Mouse (Mus musculus) forebrain, embryonic 14.5 days (tissue): ENCODE results near the gene Gm45713. TPM values are rescaled to one million over a fixed set of nuclear protein-coding genes. Genes with fewer than 3 reads are reported as not detected.

Experiments
- ATAC-seq: fragments of 200-750 bp; cut with Nextera tagmentation; 2 replicates; pipeline ENCODE4 v1.8.0; 2017; ENCODE audit warnings: mild to moderate bottlenecking, moderate library complexity
- DNase-seq: peaks from one replicate; pipeline ENCODE4 v3.0.0-alpha.2; 2015; ENCODE audit warnings: low spot score
- H3K27ac ChIP-seq: fragments of 300-500 bp; sonication (generic); 2 replicates; pipeline ENCODE4 v1.5.1; 2014; ENCODE audit warnings: low read depth, mild to moderate bottlenecking, control low read depth, low read length, moderate library complexity
- H3K27me3 ChIP-seq: fragments of 300-500 bp; sonication (generic); replicated peaks from 2 replicates; pipeline ENCODE4 v1.6.1; 2014; ENCODE audit warnings: low read length, control low read depth, mixed read lengths; ENCODE audit not compliant: control insufficient read depth, insufficient read depth
- H3K36me3 ChIP-seq: fragments of 300-500 bp; sonication (generic); 2 replicates; pipeline ENCODE4 v1.6.1; 2014; ENCODE audit warnings: low read length, control low read depth; ENCODE audit not compliant: control insufficient read depth, insufficient read depth
- H3K4me1 ChIP-seq: fragments of 300-500 bp; sonication (generic); 2 replicates; pipeline ENCODE4 v1.6.1; 2014; ENCODE audit warnings: antibody characterized with exemption, low read length, control low read depth; ENCODE audit not compliant: control insufficient read depth, insufficient read depth
- H3K4me2 ChIP-seq: fragments of 300-500 bp; sonication (generic); 2 replicates; pipeline ENCODE4 v1.6.1; 2014; ENCODE audit warnings: mild to moderate bottlenecking, control low read depth, low read length
- H3K4me3 ChIP-seq: fragments of 300-500 bp; sonication (generic); 2 replicates; pipeline ENCODE4 v1.5.1; 2014; ENCODE audit warnings: low read depth, low read length, control low read depth
- H3K9ac ChIP-seq: fragments of 300-500 bp; sonication (generic); 2 replicates; pipeline ENCODE4 v1.6.1; 2014; ENCODE audit warnings: mild to moderate bottlenecking, low read length, control low read depth, moderate library complexity
- H3K9me3 ChIP-seq: fragments of 300-500 bp; sonication (generic); replicated peaks from 2 replicates; pipeline ENCODE4 v1.6.1; 2016; ENCODE audit warnings: low read length, control low read depth, mixed read lengths; ENCODE audit not compliant: control insufficient read depth
- WGBS: fragments of 180-500 bp; shearing (Covaris S2); extraction: QIAGEN DNeasy Blood & Tissue Kit; methylation state at CpG from one replicate; pipeline ENCODE4 v1.1.7; 2014; 5-methylcytosine and 5-hydroxymethylcytosine counted together
- polyA plus RNA-seq: library from polyadenylated mRNA; unstranded; fragments of >200 nt; fragmentation: Nextera tagmentation; extraction: Ambion mirVana; gene quantifications from 2 replicates; pipeline ENCODE4 v1.2.1, GENCODE M21; 2014

The Gm45713 gene
- polyA plus RNA-seq, 1 experiment from 2014 or later, result 0.22 TPM

DNA sequence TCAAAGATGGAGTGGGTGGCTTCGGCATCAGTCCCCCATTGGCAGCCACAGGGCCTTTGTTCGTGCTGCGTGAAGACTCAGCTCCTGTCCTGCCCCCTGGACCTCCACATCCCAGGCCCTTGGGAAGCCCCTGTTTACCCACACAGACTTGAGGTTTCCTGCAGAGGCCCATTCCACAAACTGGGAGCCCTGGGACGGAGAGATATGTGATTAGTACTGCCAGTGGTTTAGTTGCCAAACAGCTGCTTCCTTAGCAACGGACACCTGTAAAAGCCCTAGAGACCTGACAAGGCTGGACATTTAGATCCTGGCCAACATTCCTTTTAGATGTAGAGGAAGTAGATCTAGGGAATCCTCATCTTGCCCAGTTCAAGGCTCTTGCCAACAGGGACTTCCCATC, 5.9 kb upstream of the Gm45713 start:
- DNase-seq (no peak), ATAC-seq (no peak)
- Histone ChIP-seq H3K36me3 (0 out of 2 replicates have a peak, but pooled peaks cover 14% of the 10 kb centered on the region), H3K4me2 (no peak overlapping the region), H3K4me3 (no peak overlapping the region), H3K27ac (no peak overlapping the region), H3K27me3 (no peaks in the 10 kb centered on the region), H3K9me3 (no peaks in the 10 kb centered on the region), H3K9ac (no peak overlapping the region), H3K4me1 (no peaks in the 10 kb centered on the region)
- whole genome bisulfite sequencing, result 95% methylated on average over 5 of the region's 5 CpGs

- ATAC-seq (no peak), DNase-seq (no peak)
- Histone ChIP-seq H3K4me2 (no peak overlapping the region), H3K36me3 (0 out of 2 replicates have a peak, but pooled peaks cover 14% of the 10 kb centered on the region), H3K9me3 (no peaks in the 10 kb centered on the region), H3K27ac (no peak overlapping the region), H3K27me3 (no peaks in the 10 kb centered on the region), H3K9ac (no peak overlapping the region), H3K4me3 (no peak overlapping the region), H3K4me1 (no peaks in the 10 kb centered on the region)
- whole genome bisulfite sequencing, result 84% methylated on average over 3 of the region's 3 CpGs
Observed at GRCm38 (mm10) chr7:45141319-45141718, 5.3 kb upstream of the Gm45713 start.

- H3K36me3 ChIP-seq, result 0 out of 2 replicates have a peak, but pooled peaks cover 11% of the 10 kb centered on the region
- H3K4me1 ChIP-seq, result 0 out of 2 replicates have a peak, but pooled peaks cover 3% of the 10 kb centered on the region
- no peak overlapping the region for H3K9ac ChIP-seq
- H3K4me3 ChIP-seq, result no peak overlapping the region
- no peak for ATAC-seq
- peak; percentile 44 for DNase-seq
- H3K4me2 ChIP-seq, result no peak overlapping the region
- no peaks in the 10 kb centered on the region for H3K9me3 ChIP-seq
- no peaks in the 10 kb centered on the region for H3K27me3 ChIP-seq
- peak overlapping the region; percentile 44; the same call in 1 of the 2 replicates for H3K27ac ChIP-seq
- WGBS, result 80% methylated on average over 8 of the region's 8 CpGs
Observed at GRCm38 (mm10) chr7:45139904-45140723, 4.1 kb upstream of the Gm45713 start.

DNA sequence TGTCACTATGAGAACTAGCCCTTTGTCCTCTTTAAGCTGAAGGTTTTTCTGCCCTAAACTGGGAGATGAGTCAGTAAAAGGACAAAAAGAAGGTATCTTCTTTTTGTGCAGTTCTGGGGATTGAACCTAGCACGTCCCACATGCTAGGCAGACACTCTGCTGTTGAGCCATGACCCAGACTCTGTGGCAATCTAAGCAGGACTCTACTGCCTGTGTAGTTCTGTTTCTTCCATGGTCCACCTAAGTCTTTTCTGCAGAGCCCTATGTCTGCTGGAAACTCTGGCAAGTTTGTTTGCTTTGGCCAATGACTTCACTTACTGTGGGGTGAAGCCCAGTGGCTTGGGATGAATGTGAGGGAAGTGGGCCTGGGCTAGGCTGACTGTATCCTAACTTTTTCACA, 2.4 kb upstream of the Gm45713 start:
- no peak overlapping the region for H3K27ac ChIP-seq
- no peak overlapping the region for H3K4me2 ChIP-seq
- 0 out of 2 replicates have a peak, but pooled peaks cover 3% of the 10 kb centered on the region for H3K36me3 ChIP-seq
- H3K9me3 ChIP-seq, result peaks cover under 1% of the 10 kb centered on the region; the same call in 1 of the 2 replicates
- WGBS, result 81% methylated on average over 1 of the region's 1 CpGs
- no peak overlapping the region for H3K9ac ChIP-seq
- DNase-seq (no peak), ATAC-seq (no peak)
- no peaks in the 10 kb centered on the region for H3K27me3 ChIP-seq
- H3K4me3 ChIP-seq, result no peak overlapping the region
- H3K4me1 ChIP-seq, result 0 out of 2 replicates have a peak, but pooled peaks cover 3% of the 10 kb centered on the region

GRCm38 (mm10) chr7:45137171-45138006, 1.4 kb upstream of the Gm45713 start:
- Histone ChIP-seq H3K36me3 (0 out of 2 replicates have a peak, but pooled peaks cover under 1% of the 10 kb centered on the region), H3K4me2 (no peak overlapping the region), H3K9ac (no peak overlapping the region), H3K27me3 (no peaks in the 10 kb centered on the region), H3K9me3 (peaks cover 3% of the 10 kb centered on the region; the same call in 1 of the 2 replicates), H3K27ac (no peak overlapping the region), H3K4me1 (0 out of 2 replicates have a peak, but pooled peaks cover 3% of the 10 kb centered on the region), H3K4me3 (no peak overlapping the region)
- DNase-seq, result no peak
- WGBS, result 89% methylated on average over 12 of the region's 12 CpGs
- ATAC-seq, result no peak

DNA sequence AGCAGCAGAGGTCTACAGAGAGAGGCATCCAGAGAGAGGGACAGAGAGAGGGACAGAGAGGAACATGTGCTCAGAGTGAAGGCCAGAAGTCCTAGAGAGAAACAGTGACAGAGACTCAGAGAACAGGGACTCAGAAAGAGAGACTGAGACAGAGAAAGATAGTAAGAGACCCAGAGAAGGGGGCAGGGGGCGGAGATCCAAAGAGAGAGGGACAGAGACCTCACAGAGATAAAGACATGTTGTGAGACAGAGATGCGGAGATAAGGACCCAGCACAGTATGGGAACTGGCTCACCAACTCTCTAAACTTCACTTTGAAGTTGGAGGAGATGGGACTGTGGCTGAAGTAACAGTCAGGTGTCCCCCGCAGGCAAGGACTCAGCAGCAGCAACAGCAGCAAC, 661 bp downstream of the Gm45713 start:
- H3K27ac ChIP-seq, result no peak overlapping the region
- H3K9me3 ChIP-seq, result peaks cover 3% of the 10 kb centered on the region; the same call in 1 of the 2 replicates
- no peak for ATAC-seq
- WGBS, result 73% methylated on average over 3 of the region's 3 CpGs
- no peak overlapping the region for H3K9ac ChIP-seq
- H3K36me3 ChIP-seq, result no peaks in the 10 kb centered on the region
- H3K4me2 ChIP-seq, result peak overlapping the region; percentile 61
- H3K27me3 ChIP-seq, result no peaks in the 10 kb centered on the region
- 0 out of 2 replicates have a peak, but pooled peaks cover 3% of the 10 kb centered on the region for H3K4me1 ChIP-seq
- H3K4me3 ChIP-seq, result no peak overlapping the region
- no peak for DNase-seq

GRCm38 (mm10) chr7:45134544-45135026, 1.4 kb downstream of the Gm45713 start:
- Histone ChIP-seq H3K4me1 (0 out of 2 replicates have a peak, but pooled peaks cover 3% of the 10 kb centered on the region), H3K27me3 (no peaks in the 10 kb centered on the region), H3K36me3 (no peaks in the 10 kb centered on the region), H3K4me2 (no peak overlapping the region), H3K9me3 (peaks cover 3% of the 10 kb centered on the region; the same call in 1 of the 2 replicates), H3K4me3 (no peak overlapping the region), H3K27ac (no peak overlapping the region), H3K9ac (no peak overlapping the region)
- DNase-seq (no peak), ATAC-seq (no peak)
- WGBS, result 13% methylated on average over 12 of the region's 12 CpGs

GRCm38 (mm10) chr7:45133446-45134159, 2.4 kb downstream of the Gm45713 start:
- Histone ChIP-seq H3K4me2 (no peak overlapping the region), H3K4me3 (no peak overlapping the region), H3K36me3 (no peaks in the 10 kb centered on the region), H3K27ac (no peak overlapping the region), H3K4me1 (peaks cover 3% of the 10 kb centered on the region; the same call in 1 of the 2 replicates), H3K27me3 (no peaks in the 10 kb centered on the region), H3K9me3 (peaks cover 3% of the 10 kb centered on the region; the same call in 1 of the 2 replicates), H3K9ac (no peak overlapping the region)
- no peak for ATAC-seq
- 75% methylated on average over 8 of the region's 8 CpGs for WGBS
- DNase-seq, result no peak
